Mouse (Mus musculus) right cerebral cortex, adult 18-20 months (tissue): ENCODE measurements around the gene Grhl1.

Experiments used
- DNase-seq: peaks from one replicate; pipeline ENCODE4 v3.0.0; 2022; ENCODE audit warnings: mixed read lengths

The Grhl1 gene

GRCm38 (mm10) chr12:24648094-24648493 is 76.0 kb downstream of the Grhl1 start:
- DNase-seq = no peak

- no peak for DNase-seq
Measured at GRCm38 (mm10) chr12:24650415-24651062, 78.5 kb downstream of the Grhl1 start.

- peak; percentile 98 for DNase-seq
Measured at GRCm38 (mm10) chr12:24651063-24651557, 79.0 kb downstream of the Grhl1 start, which contains the start of gene Klf11. TSS of gene Klf11 (plus strand) at chr12:24651274.

- DNase-seq = peak; percentile 94
Measured at GRCm38 (mm10) chr12:24651642-24652342, 79.7 kb downstream of the Grhl1 start.

GRCm38 (mm10) chr12:24654065-24654862 is 82.2 kb downstream of the Grhl1 start:
- DNase-seq = no peak

GRCm38 (mm10) chr12:24656436-24656835 is 84.4 kb downstream of the Grhl1 start:
- no peak for DNase-seq

DNA sequence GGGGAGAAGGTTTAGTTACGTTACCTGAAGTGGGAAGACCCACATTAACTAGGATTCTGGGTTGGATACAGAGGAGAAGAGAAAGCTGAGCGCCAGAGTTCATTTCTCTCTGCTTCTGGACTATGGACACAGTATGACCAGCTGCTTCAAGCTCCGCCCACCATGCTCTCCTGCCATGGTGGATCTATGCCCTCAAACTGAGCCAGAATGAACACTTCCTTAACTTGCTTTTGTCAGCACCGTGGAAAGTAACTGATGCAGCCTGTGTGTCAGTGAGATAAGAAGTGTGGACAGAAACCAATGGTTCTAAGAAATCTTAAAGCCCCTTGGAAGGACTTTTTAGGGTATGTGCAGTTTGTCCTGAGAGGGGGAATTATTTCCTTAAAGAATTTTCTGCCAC is 86.9 kb downstream of the Grhl1 start:
- no peak for DNase-seq

- DNase-seq = no peak
Measured at GRCm38 (mm10) chr12:24659923-24660322, 87.8 kb downstream of the Grhl1 start.

DNA sequence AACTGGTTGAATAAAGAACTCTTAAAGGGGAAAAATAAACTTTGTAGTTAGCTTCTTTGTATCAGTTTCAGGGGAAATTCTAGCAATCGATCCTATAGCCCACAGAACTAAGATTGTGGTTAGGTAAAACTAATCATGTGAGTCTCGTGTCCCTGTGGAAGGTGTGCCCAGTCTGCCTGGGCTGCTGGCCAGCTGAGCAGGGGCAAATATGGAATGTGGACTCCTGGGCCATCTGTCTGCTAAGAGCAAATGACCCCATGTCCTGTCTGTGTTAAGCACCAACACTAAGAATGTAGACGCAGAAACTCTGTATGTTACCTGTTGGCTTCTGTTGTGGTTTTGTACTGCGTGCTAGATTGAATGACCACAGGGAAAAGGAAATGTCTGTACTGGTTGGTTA is 89.0 kb downstream of the Grhl1 start:
- DNase-seq = no peak

GRCm38 (mm10) chr12:24662131-24662530 is 90.0 kb downstream of the Grhl1 start:
- no peak for DNase-seq
